Mouse (Mus musculus) neutrophil, adult 5-6 weeks (primary cell): Measurements from ENCODE around the gene Olfr97. TPM values are rescaled to one million over a fixed set of nuclear protein-coding genes. Genes with fewer than 3 reads are reported as not detected.

ENCODE experiments used
- ATAC-seq: fragments of 151-379, 151-347 bp; 2 replicates; pipeline ENCODE4 v1.8.0; 2017; ENCODE audit warnings: mild to moderate bottlenecking, moderate TSS enrichment; ENCODE audit not compliant: insufficient number of reproducible peaks, poor library complexity, low FRiP score, severe bottlenecking; ENCODE audit errors: extremely low read depth
- total RNA-seq: library from RNA; stranded (forward); fragments of 200-1000 nt; gene quantifications from 2 replicates; pipeline ENCODE4 v1.2.3, GENCODE M21; 2017

Gene Olfr97
- total RNA-seq, 1 experiment from 2014 or later: not detected

- no peak for ATAC-seq
These were observed 36.2 kb downstream of the Olfr97 start, which contains the start of gene Olfr94 for GRCm38 (mm10) chr17:37200894-37201293. Olfr94 (minus strand) TSS chr17:37200994.

- ATAC-seq: no peak
These were observed 40.0 kb downstream of the Olfr97 start for GRCm38 (mm10) chr17:37196845-37197724.

GRCm38 (mm10) chr17:37194782-37195181 is 42.3 kb downstream of the Olfr97 start:
- ATAC-seq: no peak

- ATAC-seq: no peak
These were observed 43.5 kb downstream of the Olfr97 start, which contains the start of gene Ubd for GRCm38 (mm10) chr17:37193656-37194055. Ubd (plus strand) TSS chr17:37193892.

- no peak for ATAC-seq
These were observed 44.1 kb downstream of the Olfr97 start for GRCm38 (mm10) chr17:37193032-37193431.

- no peak for ATAC-seq
These were observed 46.4 kb downstream of the Olfr97 start for GRCm38 (mm10) chr17:37190711-37191110.

- no peak for ATAC-seq
These were observed 51.7 kb downstream of the Olfr97 start for GRCm38 (mm10) chr17:37185474-37185873.

Other genes starting within 250 kb of the Olfr97 start
- gene H2-M5, start 247.8 kb downstream of the Olfr97 start, total RNA-seq: not detected in 2 replicates
- not detected in 2 replicates for gene Zfp57, start 236.2 kb downstream of the Olfr97 start, total RNA-seq
- gene Mog, start 213.9 kb downstream of the Olfr97 start, total RNA-seq: not detected in 2 replicates
- gene Gabbr1, start 191.4 kb downstream of the Olfr97 start, total RNA-seq: 34.7 and 38.2 TPM in 2 replicates
- gene Olfr90, start 148.8 kb downstream of the Olfr97 start, total RNA-seq: 0.12 TPM in 1 of 2 replicates, not detected in the other
- gene Olfr91, start 139.1 kb downstream of the Olfr97 start, total RNA-seq: not detected in 2 replicates
- not detected in 2 replicates for gene Olfr92, start 117.2 kb downstream of the Olfr97 start, total RNA-seq
- gene Olfr93, start 75.8 kb downstream of the Olfr97 start, total RNA-seq: not detected in 2 replicates
- not detected in 2 replicates for gene Ubd, start 43.4 kb downstream of the Olfr97 start, total RNA-seq
- gene Olfr94, start 36.3 kb downstream of the Olfr97 start, total RNA-seq: not detected in 2 replicates
- gene Olfr95, start 24.2 kb downstream of the Olfr97 start, total RNA-seq: not detected in 2 replicates
- not detected in 2 replicates for gene Olfr96, start 17.2 kb downstream of the Olfr97 start, total RNA-seq
- gene Olfr98, start 26.4 kb upstream of the Olfr97 start, total RNA-seq: 0.61 and 0.81 TPM in 2 replicates
- gene H2-M3, start 32.9 kb upstream of the Olfr97 start, total RNA-seq: 78.4 and 81.0 TPM in 2 replicates
- 0.61 and 1.9 TPM in 2 replicates for gene Olfr99, start 46.1 kb upstream of the Olfr97 start, total RNA-seq
- not detected in 2 replicates for gene Olfr101, start 67.0 kb upstream of the Olfr97 start, total RNA-seq
- gene Olfr102, start 79.7 kb upstream of the Olfr97 start, total RNA-seq: not detected in 2 replicates
- gene Olfr103, start 102.4 kb upstream of the Olfr97 start, total RNA-seq: not detected in 2 replicates
- not detected in 2 replicates for gene Olfr104-ps, start 122.3 kb upstream of the Olfr97 start, total RNA-seq
- not detected in 2 replicates for gene Olfr105-ps, start 141.7 kb upstream of the Olfr97 start, total RNA-seq
- not detected in 2 replicates for gene Olfr106-ps, start 153.1 kb upstream of the Olfr97 start, total RNA-seq
- not detected in 2 replicates for gene Olfr107, start 161.9 kb upstream of the Olfr97 start, total RNA-seq
- gene Olfr108, start 208.2 kb upstream of the Olfr97 start, total RNA-seq: not detected in 2 replicates
- gene Olfr109, start 221.6 kb upstream of the Olfr97 start, total RNA-seq: 0.23 TPM in 1 of 2 replicates, not detected in the other
- gene H2-M2, start 246.2 kb upstream of the Olfr97 start, total RNA-seq: not detected in 2 replicates